Mouse (Mus musculus) adrenal gland, adult 2 months (tissue): ENCODE results near the gene Ube2l6. TPM values are rescaled to one million over a fixed set of nuclear protein-coding genes. Genes with fewer than 3 reads are reported as not detected.

Experiments
- DNase-seq: peaks from one replicate; pipeline ENCODE4 v3.0.0; 2021
- long read RNA-seq: library from polyadenylated mRNA; stranded (forward); transcript quantifications from one replicate; pipeline ENCODE4 v2.0.0, GENCODE M21; 2021
- polyA plus RNA-seq: library from polyadenylated mRNA; depleted of rRNA; stranded (reverse); fragments of >200 nt; gene quantifications from 2 replicates; pipeline ENCODE4 v1.2.3, GENCODE M21; 2012; rRNA removed
- total RNA-seq, 2 experiments: library from RNA; stranded (reverse); gene quantifications; 2 replicates each; pipeline ENCODE4 v1.2.3; 2021

The Ube2l6 gene
- total RNA-seq (10 to 100 TPM; 15.7 to 18.8 TPM), polyA plus RNA-seq (13.8 and 15.1 TPM in 2 replicates)
- long read RNA-seq, transcript Ube2l6-201 (4 exons, 1,560 nt) = major isoform, 15 of 15 reads
- long read RNA-seq, partial matches to known transcripts = 0 of 15 reads
- long read RNA-seq, other reads (novel, unspliced or antisense) = 0 of 15 reads

GRCm38 (mm10) chr2:84798493-84798921 is at the start of gene Ube2l6:
TSS of gene Ube2l6 (plus strand) at chr2:84798828.
- DNase-seq = peak; percentile 86

GRCm38 (mm10) chr2:84750115-84750514 is 48.5 kb upstream of the Ube2l6 start:
- no peak for DNase-seq

GRCm38 (mm10) chr2:84756245-84756644 is 42.4 kb upstream of the Ube2l6 start:
- DNase-seq = no peak

GRCm38 (mm10) chr2:84757026-84757682 is 41.5 kb upstream of the Ube2l6 start:
- no peak for DNase-seq

- DNase-seq = no peak
These were observed 40.0 kb upstream of the Ube2l6 start for GRCm38 (mm10) chr2:84758542-84759127.

- DNase-seq = no peak
These were observed 37.9 kb upstream of the Ube2l6 start for GRCm38 (mm10) chr2:84760777-84761176.

- DNase-seq = no peak
These were observed 37.3 kb upstream of the Ube2l6 start for GRCm38 (mm10) chr2:84761309-84761708.

GRCm38 (mm10) chr2:84761840-84762239 is 36.8 kb upstream of the Ube2l6 start:
- no peak for DNase-seq

- no peak for DNase-seq
These were observed 36.3 kb upstream of the Ube2l6 start for GRCm38 (mm10) chr2:84762295-84762694.

GRCm38 (mm10) chr2:84762818-84763217 is 35.8 kb upstream of the Ube2l6 start:
- no peak for DNase-seq

GRCm38 (mm10) chr2:84770501-84770900 is 28.1 kb upstream of the Ube2l6 start:
- DNase-seq = no peak

GRCm38 (mm10) chr2:84772454-84772853 is 26.2 kb upstream of the Ube2l6 start:
- DNase-seq = no peak

- no peak for DNase-seq
These were observed 25.4 kb upstream of the Ube2l6 start for GRCm38 (mm10) chr2:84773195-84773594.

GRCm38 (mm10) chr2:84774751-84775150 is 23.9 kb upstream of the Ube2l6 start:
- peak; percentile 63 for DNase-seq

- DNase-seq = no peak
These were observed 23.4 kb upstream of the Ube2l6 start, which contains the start of gene Serping1 for GRCm38 (mm10) chr2:84775241-84775640. TSS of gene Serping1 (minus strand) at chr2:84775444.

GRCm38 (mm10) chr2:84775665-84776064 is 23.0 kb upstream of the Ube2l6 start:
- no peak for DNase-seq

GRCm38 (mm10) chr2:84777706-84778105 is 20.9 kb upstream of the Ube2l6 start:
- no peak for DNase-seq

GRCm38 (mm10) chr2:84779210-84779609 is 19.4 kb upstream of the Ube2l6 start:
- no peak for DNase-seq

- no peak for DNase-seq
These were observed 15.3 kb upstream of the Ube2l6 start for GRCm38 (mm10) chr2:84783315-84783714.

- DNase-seq = no peak
These were observed 14.6 kb upstream of the Ube2l6 start for GRCm38 (mm10) chr2:84783840-84784566.

GRCm38 (mm10) chr2:84788316-84788715 is 10.3 kb upstream of the Ube2l6 start:
- DNase-seq = no peak

GRCm38 (mm10) chr2:84790418-84790817 is 8.2 kb upstream of the Ube2l6 start:
- DNase-seq = no peak

GRCm38 (mm10) chr2:84792516-84792915 is 6.1 kb upstream of the Ube2l6 start:
- DNase-seq = no peak
